Mouse (Mus musculus) spleen, adult 2 months (tissue): Measurements from ENCODE around the gene Gng3. TPM values are rescaled to one million over a fixed set of nuclear protein-coding genes. Genes with fewer than 3 reads are reported as not detected.

Experiments used
- DNase-seq, 2 experiments: peaks; one replicate each; pipeline versions ENCODE4 v3.0.0 to v3.0.0-alpha.2; 2012 to 2021; ENCODE audit warnings: low spot score in 2 of 2, low read depth in 1 of 2
- H3K27ac ChIP-seq: fragments of 200-500 bp; 2 replicates; pipeline ENCODE4 v1.5.1; 2012; ENCODE audit warnings: low read length, inconsistent platforms; ENCODE audit not compliant: insufficient read depth
- H3K27me3 ChIP-seq: fragments of 200-500 bp; 2 replicates; pipeline ENCODE4 v1.6.1; 2012; ENCODE audit warnings: mild to moderate bottlenecking, moderate library complexity, low read length, inconsistent platforms; ENCODE audit not compliant: control insufficient read depth, insufficient read depth
- H3K36me3 ChIP-seq: fragments of 200-500 bp; 2 replicates; pipeline ENCODE4 v1.6.1; 2012; ENCODE audit warnings: mild to moderate bottlenecking, low read length, inconsistent platforms; ENCODE audit not compliant: control insufficient read depth, insufficient read depth
- H3K4me1 ChIP-seq: fragments of 200-500 bp; 2 replicates; pipeline ENCODE4 v1.6.1; 2011; ENCODE audit warnings: inconsistent platforms; ENCODE audit not compliant: control insufficient read depth, insufficient read depth, insufficient read length
- H3K4me3 ChIP-seq: fragments of 200-500 bp; 2 replicates; pipeline ENCODE4 v1.5.1; 2011; ENCODE audit warnings: mild to moderate bottlenecking, inconsistent platforms; ENCODE audit not compliant: insufficient read depth, insufficient read length; ENCODE audit errors: extremely low read depth
- CTCF ChIP-seq: fragments of 200-500 bp; IDR thresholded peaks from 2 replicates; pipeline ENCODE4 v1.5.1; 2011; ENCODE audit warnings: mild to moderate bottlenecking, inconsistent platforms; ENCODE audit not compliant: insufficient read depth, insufficient read length, insufficient replicate concordance; ENCODE audit errors: extremely low read depth
- POLR2A ChIP-seq: fragments of 200-500 bp; IDR thresholded peaks from 2 replicates; pipeline ENCODE4 v1.6.1; 2011; ENCODE audit warnings: low read depth, low read length, inconsistent platforms
- WGBS: fragments of 180-500 bp; shearing (Covaris S2); methylation state at CpG from one replicate; pipeline ENCODE4 v1.1.7; 2018; 5-methylcytosine and 5-hydroxymethylcytosine counted together
- polyA plus RNA-seq: library from polyadenylated mRNA; depleted of rRNA; stranded (reverse); fragments of >200 nt; gene quantifications from 2 replicates; pipeline ENCODE4 v1.2.3, GENCODE M21; 2012

Gng3 gene
- polyA plus RNA-seq, 1 experiment, result 0.05 TPM

GRCm38 (mm10) chr19:8821146-8821545 is 17.8 kb downstream of the Gng3 start:
- DNase-seq, result no peak
- H3K27ac ChIP-seq, result peak overlapping the region; percentile 98
- peak overlapping the region; percentile 91 for H3K4me3 ChIP-seq
- H3K27me3 ChIP-seq, result no peaks in the 10 kb centered on the region
- under 1% methylated on average over 7 of the region's 7 CpGs for WGBS
- peaks cover 7% of the 10 kb centered on the region for H3K4me1 ChIP-seq
- TF ChIP-seq POLR2A (no peak), CTCF (no peak)
- peaks cover 27% of the 10 kb centered on the region for H3K36me3 ChIP-seq

- under 1% methylated on average over 47 of the region's 48 CpGs for WGBS
- no peak for DNase-seq
- no peaks in the 10 kb centered on the region for H3K27me3 ChIP-seq
- peaks cover 24% of the 10 kb centered on the region for H3K36me3 ChIP-seq
- H3K27ac ChIP-seq, result peak overlapping the region; percentile 98
- peaks cover 7% of the 10 kb centered on the region for H3K4me1 ChIP-seq
- peak overlapping the region; percentile 91 for H3K4me3 ChIP-seq
- no peak for TF ChIP-seq POLR2A
- TF ChIP-seq CTCF, result no peak
Measured at GRCm38 (mm10) chr19:8820424-8820956, 18.5 kb downstream of the Gng3 start.

- peak within 1 kb of the TSS; percentile 98 for H3K27ac ChIP-seq
- under 1% methylated on average over 83 of the region's 83 CpGs for WGBS
- no peaks in the 10 kb centered on the region for H3K27me3 ChIP-seq
- H3K36me3 ChIP-seq, result peaks cover 18% of the 10 kb centered on the region
- H3K4me3 ChIP-seq, result peak within 1 kb of the TSS; percentile 91
- DNase-seq, result peak; percentile 99
- H3K4me1 ChIP-seq, result peaks cover 7% of the 10 kb centered on the region
- TF ChIP-seq POLR2A (peak; percentile 94), CTCF (no peak)
Measured at GRCm38 (mm10) chr19:8819596-8820423, 19.2 kb downstream of the Gng3 start, which contains the start of gene Hnrnpul2. Gene Hnrnpul2, plus strand, starts transcription at chr19:8820010.

GRCm38 (mm10) chr19:8818801-8819595 is 20.0 kb downstream of the Gng3 start, which contains the start of gene Ttc9c:
Gene Ttc9c, minus strand, starts transcription at chr19:8819333.
- WGBS, result under 1% methylated on average over 33 of the region's 33 CpGs
- peak within 1 kb of the TSS; percentile 98 for H3K27ac ChIP-seq

GRCm38 (mm10) chr19:8818301-8818798 is 20.6 kb downstream of the Gng3 start:
- TF ChIP-seq POLR2A (no peak), CTCF (no peak)

More at GRCm38 (mm10) chr19:8818801-8819595, 20.0 kb downstream of the Gng3 start, which contains the start of gene Ttc9c:
- TF ChIP-seq CTCF, result no peak
- peak; percentile 57 for TF ChIP-seq POLR2A
- H3K27me3 ChIP-seq, result no peaks in the 10 kb centered on the region
- H3K4me3 ChIP-seq, result peak within 1 kb of the TSS; percentile 91
- peaks cover 7% of the 10 kb centered on the region for H3K4me1 ChIP-seq
- peak; percentile 90 to 93 for DNase-seq
- H3K36me3 ChIP-seq, result peaks cover 14% of the 10 kb centered on the region

GRCm38 (mm10) chr19:8817001-8817400 is 22.0 kb downstream of the Gng3 start:
- TF ChIP-seq CTCF, result no peak
- Histone ChIP-seq H3K4me3 (no peak overlapping the region), H3K36me3 (peaks cover 13% of the 10 kb centered on the region; the same call in 1 of the 2 replicates)

More at GRCm38 (mm10) chr19:8818301-8818798, 20.6 kb downstream of the Gng3 start:
- H3K27ac ChIP-seq, result peak overlapping the region; percentile 97
- no peaks in the 10 kb centered on the region for H3K27me3 ChIP-seq
- H3K4me1 ChIP-seq, result peaks cover 7% of the 10 kb centered on the region
- H3K4me3 ChIP-seq, result peak overlapping the region; percentile 78
- H3K36me3 ChIP-seq, result peaks cover 14% of the 10 kb centered on the region
- 11% methylated on average over 14 of the region's 14 CpGs for WGBS
- no peak for DNase-seq

More at GRCm38 (mm10) chr19:8817001-8817400, 22.0 kb downstream of the Gng3 start:
- 77% methylated on average over 3 of the region's 3 CpGs for WGBS
- DNase-seq, result no peak
- no peak overlapping the region for H3K27ac ChIP-seq
- peaks cover 5% of the 10 kb centered on the region for H3K4me1 ChIP-seq
- H3K27me3 ChIP-seq, result no peaks in the 10 kb centered on the region
